Mouse (Mus musculus) hindbrain, embryonic 11.5 days (tissue): ENCODE data around the gene Vmp1. TPM values are rescaled to one million over a fixed set of nuclear protein-coding genes. Genes with fewer than 3 reads are reported as not detected.

Experiments used
- ATAC-seq: fragments of 200-750 bp; cut with Nextera tagmentation; 2 replicates; pipeline ENCODE4 v1.8.0; 2017; ENCODE audit warnings: mild to moderate bottlenecking, moderate TSS enrichment, moderate library complexity; ENCODE audit not compliant: low FRiP score
- DNase-seq: peaks from one replicate; pipeline ENCODE4 v3.0.0-alpha.2; 2015; ENCODE audit warnings: low spot score
- H3K27ac ChIP-seq: fragments of 300-500 bp; sonication (generic); 2 replicates; pipeline ENCODE4 v1.5.1; 2014; ENCODE audit warnings: mild to moderate bottlenecking, low read depth, low read length
- H3K27me3 ChIP-seq: fragments of 300-500 bp; sonication (generic); 2 replicates; pipeline ENCODE4 v1.6.1; 2014; ENCODE audit warnings: mild to moderate bottlenecking, low read length, moderate library complexity, mixed read lengths; ENCODE audit not compliant: control insufficient read depth, insufficient read depth
- H3K36me3 ChIP-seq: fragments of 300-500 bp; sonication (generic); 2 replicates; pipeline ENCODE4 v1.6.1; 2014; ENCODE audit warnings: mild to moderate bottlenecking, low read length, moderate library complexity, mixed read lengths; ENCODE audit not compliant: control insufficient read depth, insufficient read depth
- H3K4me1 ChIP-seq: fragments of 300-500 bp; sonication (generic); replicated peaks from 2 replicates; pipeline ENCODE4 v1.6.1; 2014; ENCODE audit warnings: low read length, mixed read lengths; ENCODE audit not compliant: control insufficient read depth, insufficient read depth
- H3K4me2 ChIP-seq: fragments of 300-500 bp; sonication (generic); replicated peaks from 2 replicates; pipeline ENCODE4 v1.6.1; 2014; ENCODE audit warnings: mild to moderate bottlenecking, low read depth, low read length
- H3K4me3 ChIP-seq: fragments of 300-500 bp; sonication (generic); 2 replicates; pipeline ENCODE4 v1.5.1; 2014; ENCODE audit warnings: low read depth, low read length
- H3K9ac ChIP-seq: fragments of 300-500 bp; sonication (generic); 2 replicates; pipeline ENCODE4 v1.6.1; 2014; ENCODE audit warnings: low read depth, low read length
- H3K9me3 ChIP-seq: fragments of 300-500 bp; sonication (generic); 2 replicates; pipeline ENCODE4 v1.6.1; 2016; ENCODE audit warnings: low read length; ENCODE audit not compliant: control insufficient read depth
- WGBS: fragments of 180-500 bp; shearing (Covaris S2); extraction: QIAGEN DNeasy Blood & Tissue Kit; methylation state at CpG from one replicate; pipeline ENCODE4 v1.1.7; 2014; 5-methylcytosine and 5-hydroxymethylcytosine counted together
- polyA plus RNA-seq: library from polyadenylated mRNA; unstranded; fragments of >200 nt; fragmentation: Nextera tagmentation; extraction: Ambion mirVana; gene quantifications from 2 replicates; pipeline ENCODE4 v1.2.1, GENCODE M21; 2014

Vmp1 gene
- polyA plus RNA-seq, 1 experiment from 2014 or later: 105 TPM

DNA sequence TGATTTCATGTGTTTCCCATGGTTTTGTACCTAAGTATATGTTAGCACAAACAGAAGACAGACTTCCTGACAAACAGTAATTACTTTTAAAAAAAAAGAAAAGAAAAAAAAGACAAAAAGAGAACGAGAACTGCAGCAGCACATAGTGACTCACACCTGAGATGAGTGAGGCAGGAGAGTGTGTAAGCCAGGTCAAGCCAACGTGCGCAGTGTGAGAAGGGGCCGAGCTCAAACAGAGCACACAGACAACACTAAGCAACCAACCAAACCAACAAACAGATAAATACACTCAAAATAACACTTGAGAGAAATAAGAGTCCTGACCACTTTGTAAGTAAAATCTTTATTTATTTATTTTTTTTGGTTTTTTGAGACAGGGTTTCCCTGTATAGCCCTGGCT lies 93.6 kb downstream of the Vmp1 start:
- ATAC-seq: no peak
- WGBS: 85% methylated on average over 4 of the region's 4 CpGs
- Histone ChIP-seq H3K36me3 (no peaks in the 10 kb centered on the region), H3K4me1 (0 out of 2 replicates have a peak, but pooled peaks cover 2% of the 10 kb centered on the region), H3K27me3 (no peaks in the 10 kb centered on the region), H3K9ac (no peak overlapping the region), H3K4me2 (no peak overlapping the region), H3K27ac (no peak overlapping the region), H3K4me3 (no peak overlapping the region), H3K9me3 (no peaks in the 10 kb centered on the region)
- no peak for DNase-seq

DNA sequence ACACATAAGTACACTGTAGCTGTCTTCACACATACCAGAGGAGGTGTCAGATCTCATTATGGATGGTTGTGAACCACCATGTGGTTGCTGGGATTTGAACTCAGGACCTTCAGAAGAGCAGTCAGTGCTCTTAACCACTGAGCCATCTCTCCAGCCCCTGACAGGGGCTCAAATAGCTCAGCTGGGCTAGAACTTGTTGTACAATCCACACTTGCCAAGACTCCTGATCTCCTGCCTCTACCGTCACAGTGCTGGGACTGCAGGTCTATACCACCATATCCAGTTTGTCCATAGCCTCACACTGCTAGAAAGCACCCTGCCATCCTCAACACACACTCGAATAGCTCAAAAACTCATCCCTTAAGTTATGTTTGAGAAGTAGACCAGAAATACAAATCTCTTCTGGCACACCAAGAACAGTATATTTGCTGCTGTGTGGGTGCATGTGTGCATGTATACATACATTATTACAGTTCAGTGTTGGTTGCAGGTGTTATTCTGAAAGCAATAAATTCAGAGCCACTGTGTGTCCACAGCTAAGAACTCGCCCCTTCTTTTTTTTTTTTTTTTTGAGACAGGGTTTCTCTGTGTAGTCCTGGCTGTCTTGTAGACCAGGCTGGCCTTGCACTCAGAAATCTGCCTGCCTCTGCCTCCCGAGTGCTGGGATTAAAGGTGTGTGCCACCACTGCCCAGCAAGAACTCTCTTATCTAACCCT lies 94.9 kb downstream of the Vmp1 start:
- DNase-seq: no peak
- 0 out of 2 replicates have a peak, but pooled peaks cover 2% of the 10 kb centered on the region for H3K4me1 ChIP-seq
- no peaks in the 10 kb centered on the region for H3K27me3 ChIP-seq
- H3K36me3 ChIP-seq: no peaks in the 10 kb centered on the region
- no peak overlapping the region for H3K4me3 ChIP-seq
- H3K9me3 ChIP-seq: no peaks in the 10 kb centered on the region
- no peak for ATAC-seq
- no peak overlapping the region for H3K27ac ChIP-seq
- no peak overlapping the region for H3K9ac ChIP-seq
- WGBS: 98% methylated on average over 4 of the region's 4 CpGs
- no peak overlapping the region for H3K4me2 ChIP-seq

DNA sequence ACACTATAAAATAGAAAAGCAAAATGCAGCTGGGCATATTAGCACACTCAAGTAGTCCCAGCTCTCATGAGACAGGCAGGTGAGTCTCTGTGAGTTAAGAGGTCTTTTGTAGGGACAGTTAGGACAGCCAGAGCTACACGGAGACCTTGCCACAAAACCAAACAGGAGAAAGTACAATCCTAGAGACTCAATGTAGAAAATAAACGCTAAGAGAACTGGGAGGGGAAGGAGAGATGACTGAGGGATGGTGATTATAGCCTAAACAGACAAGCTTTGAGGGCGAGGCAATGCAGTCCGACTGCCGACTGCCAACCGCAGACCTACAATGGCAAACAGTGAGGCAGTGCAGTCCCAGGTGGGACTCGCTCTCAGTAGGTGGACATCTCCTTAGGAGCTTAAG lies 95.8 kb downstream of the Vmp1 start:
- WGBS: 45% methylated on average over 7 of the region's 7 CpGs
- H3K4me3 ChIP-seq: no peak overlapping the region

DNA sequence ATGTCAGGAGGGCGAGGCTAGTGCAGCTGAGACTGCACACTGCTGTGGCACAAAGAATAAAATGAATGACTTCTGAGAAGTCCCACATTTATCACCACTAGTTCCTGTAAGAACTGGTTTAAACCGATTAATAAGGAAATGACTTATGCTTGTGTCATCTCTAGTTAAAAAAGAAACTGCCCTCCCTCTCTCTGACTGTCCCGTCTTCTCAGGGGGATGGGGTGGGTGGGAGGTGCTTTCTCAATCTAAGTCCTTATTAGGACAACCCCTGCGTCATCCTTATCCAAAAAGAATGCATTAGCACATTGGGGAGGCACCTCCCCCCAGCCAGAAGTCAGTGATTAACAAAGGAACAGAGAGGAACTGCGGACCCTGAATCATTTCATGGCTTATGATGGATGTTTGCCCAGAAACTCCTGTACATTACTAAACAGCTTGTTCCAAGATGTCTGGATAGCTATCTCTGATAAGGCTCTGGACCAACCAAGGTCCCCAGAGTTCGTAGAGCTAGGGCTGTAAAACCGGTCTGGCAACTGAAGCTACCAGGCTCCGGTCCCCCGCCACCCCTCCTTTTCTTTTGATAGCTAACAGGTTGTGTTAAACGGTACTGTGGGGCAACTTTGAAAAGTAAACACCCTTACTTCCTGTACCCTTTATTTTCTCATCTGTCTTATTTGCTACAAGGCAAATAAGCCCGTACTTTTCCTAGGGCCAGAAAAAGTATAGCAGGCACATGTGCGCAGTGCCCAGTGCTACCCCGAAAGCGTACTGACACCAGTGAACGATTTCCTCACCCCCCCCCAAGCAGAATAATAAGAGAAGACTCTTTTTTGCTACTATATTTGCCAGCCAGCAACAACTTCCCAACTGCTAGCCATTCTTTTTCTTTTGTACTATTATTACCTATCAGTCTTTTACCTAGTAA lies 96.5 kb downstream of the Vmp1 start:
- Histone ChIP-seq H3K4me2 (no peak overlapping the region; the same call in 1 of the 2 replicates), H3K27me3 (no peaks in the 10 kb centered on the region), H3K4me3 (no peak overlapping the region), H3K27ac (no peak overlapping the region), H3K9me3 (no peaks in the 10 kb centered on the region), H3K9ac (no peak overlapping the region), H3K4me1 (0 out of 2 replicates have a peak, but pooled peaks cover 2% of the 10 kb centered on the region), H3K36me3 (no peaks in the 10 kb centered on the region)
- no peak for ATAC-seq
- WGBS: 8% methylated on average over 15 of the region's 15 CpGs
- DNase-seq: peak; percentile 50

More for the DNA sequence above, 95.8 kb downstream of the Vmp1 start:
- no peaks in the 10 kb centered on the region for H3K27me3 ChIP-seq
- H3K36me3 ChIP-seq: no peaks in the 10 kb centered on the region
- H3K4me1 ChIP-seq: 0 out of 2 replicates have a peak, but pooled peaks cover 2% of the 10 kb centered on the region
- ATAC-seq (no peak), DNase-seq (no peak)
- H3K9me3 ChIP-seq: no peaks in the 10 kb centered on the region
- H3K9ac ChIP-seq: no peak overlapping the region
- no peak overlapping the region for H3K27ac ChIP-seq
- no peak overlapping the region for H3K4me2 ChIP-seq

DNA sequence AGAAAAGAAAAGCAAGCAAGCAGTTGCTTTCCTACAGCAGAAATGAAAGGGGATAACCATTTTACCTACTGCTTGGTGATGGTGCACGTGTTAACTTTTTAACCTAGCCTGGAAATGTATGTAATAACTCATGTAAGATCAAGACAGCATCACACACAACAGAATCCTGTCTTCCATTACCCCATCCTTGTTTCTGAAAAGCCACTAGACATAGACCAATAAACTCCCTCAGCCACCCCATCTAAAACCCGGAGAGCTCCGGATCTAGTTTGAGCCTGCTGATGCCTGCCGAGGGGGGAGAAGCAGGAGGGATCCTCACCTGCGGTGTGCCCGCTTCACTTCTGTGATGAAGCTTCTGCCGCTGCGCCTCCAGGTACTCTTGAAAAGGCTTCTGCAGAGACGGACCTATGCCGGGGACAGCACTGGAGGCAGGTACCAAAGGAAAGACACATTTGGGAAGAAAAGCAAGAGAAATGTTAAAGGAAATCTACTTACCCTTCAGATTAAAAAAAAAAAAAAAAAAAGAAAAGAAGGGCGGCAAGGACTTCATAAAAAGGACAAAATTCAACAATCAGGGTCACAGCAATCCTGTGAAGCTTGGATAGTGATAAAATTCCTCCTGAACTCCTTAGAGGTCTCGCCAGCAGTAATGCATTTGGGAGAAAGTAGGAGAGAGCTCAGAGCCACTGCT lies 97.3 kb downstream of the Vmp1 start:
- ATAC-seq: no peak
- Histone ChIP-seq H3K9me3 (no peaks in the 10 kb centered on the region), H3K36me3 (no peaks in the 10 kb centered on the region), H3K9ac (0 out of 2 replicates have a peak overlapping the region, but pooled peaks have one; percentile 5), H3K4me3 (no peak overlapping the region), H3K4me2 (no peak overlapping the region), H3K27ac (no peak overlapping the region), H3K4me1 (0 out of 2 replicates have a peak, but pooled peaks cover 2% of the 10 kb centered on the region), H3K27me3 (no peaks in the 10 kb centered on the region)
- WGBS: 22% methylated on average over 12 of the region's 12 CpGs
- no peak for DNase-seq

DNA sequence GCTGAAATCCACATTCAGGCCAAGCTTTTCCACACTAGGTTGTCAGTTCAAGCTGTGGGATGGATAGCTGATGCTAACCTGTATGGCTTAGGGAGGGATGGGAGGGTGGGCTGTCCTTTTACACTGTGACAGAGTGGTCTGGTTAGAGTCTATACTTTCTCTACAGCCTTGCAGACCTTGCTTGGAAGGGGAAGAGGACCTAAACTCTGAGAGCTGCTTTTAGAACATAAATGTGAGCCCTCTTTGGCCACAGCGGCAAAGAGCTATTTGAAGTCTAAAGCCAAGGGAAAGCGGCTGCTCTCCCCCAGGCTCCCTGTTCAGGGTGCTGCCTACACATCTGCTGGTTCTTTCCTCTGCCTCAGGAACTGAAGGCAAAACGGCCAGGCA lies 98.0 kb downstream of the Vmp1 start:
- no peaks in the 10 kb centered on the region for H3K27me3 ChIP-seq
- no peak overlapping the region for H3K27ac ChIP-seq
- 46% methylated on average over 3 of the region's 3 CpGs for WGBS
- H3K4me2 ChIP-seq: no peak overlapping the region
- H3K4me3 ChIP-seq: no peak overlapping the region
- H3K36me3 ChIP-seq: no peaks in the 10 kb centered on the region
- ATAC-seq: no peak
- 0 out of 2 replicates have a peak, but pooled peaks cover 2% of the 10 kb centered on the region for H3K4me1 ChIP-seq
- H3K9ac ChIP-seq: no peak overlapping the region
- no peak for DNase-seq
- H3K9me3 ChIP-seq: no peaks in the 10 kb centered on the region

DNA sequence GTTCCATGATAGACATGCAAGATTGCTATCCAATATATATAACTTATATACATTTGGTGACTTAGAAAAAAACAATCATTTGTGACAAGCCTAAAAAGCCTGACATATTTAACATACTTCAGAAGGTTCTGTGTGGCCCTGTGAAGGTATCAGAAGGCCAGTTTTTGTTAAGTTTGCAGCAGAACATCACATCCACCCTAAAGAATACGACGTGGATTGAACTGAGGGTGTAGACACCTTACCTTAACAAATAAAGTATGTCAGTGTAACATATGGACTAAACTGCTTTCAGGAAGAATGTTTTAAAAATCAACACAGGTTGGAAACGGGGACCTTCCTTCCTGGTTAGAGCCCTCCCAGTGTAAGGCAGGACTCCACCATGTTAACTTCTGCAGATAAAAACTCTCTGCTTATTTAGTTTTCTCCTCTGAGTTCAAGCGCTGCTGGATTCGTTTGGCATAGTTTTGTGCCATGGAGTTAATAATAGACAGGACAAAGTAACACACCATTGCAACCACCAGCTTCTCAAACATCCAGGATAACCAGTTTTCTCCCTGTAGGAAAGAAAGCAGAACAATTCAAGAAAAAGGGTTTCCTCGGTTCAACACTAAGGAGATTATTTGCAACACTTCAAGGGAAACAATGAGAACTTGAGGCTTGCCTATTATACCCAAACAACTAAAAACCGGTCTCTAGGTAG lies 98.6 kb downstream of the Vmp1 start:
- Histone ChIP-seq H3K27ac (no peak overlapping the region), H3K36me3 (no peaks in the 10 kb centered on the region), H3K9ac (no peak overlapping the region), H3K4me1 (0 out of 2 replicates have a peak, but pooled peaks cover 2% of the 10 kb centered on the region), H3K27me3 (no peaks in the 10 kb centered on the region), H3K9me3 (no peaks in the 10 kb centered on the region), H3K4me2 (no peak overlapping the region), H3K4me3 (no peak overlapping the region)
- 83% methylated on average over 7 of the region's 7 CpGs for WGBS
- no peak for DNase-seq
- no peak for ATAC-seq
